Mouse (Mus musculus): ENCODE data around the gene Pcsk4.

DNA sequence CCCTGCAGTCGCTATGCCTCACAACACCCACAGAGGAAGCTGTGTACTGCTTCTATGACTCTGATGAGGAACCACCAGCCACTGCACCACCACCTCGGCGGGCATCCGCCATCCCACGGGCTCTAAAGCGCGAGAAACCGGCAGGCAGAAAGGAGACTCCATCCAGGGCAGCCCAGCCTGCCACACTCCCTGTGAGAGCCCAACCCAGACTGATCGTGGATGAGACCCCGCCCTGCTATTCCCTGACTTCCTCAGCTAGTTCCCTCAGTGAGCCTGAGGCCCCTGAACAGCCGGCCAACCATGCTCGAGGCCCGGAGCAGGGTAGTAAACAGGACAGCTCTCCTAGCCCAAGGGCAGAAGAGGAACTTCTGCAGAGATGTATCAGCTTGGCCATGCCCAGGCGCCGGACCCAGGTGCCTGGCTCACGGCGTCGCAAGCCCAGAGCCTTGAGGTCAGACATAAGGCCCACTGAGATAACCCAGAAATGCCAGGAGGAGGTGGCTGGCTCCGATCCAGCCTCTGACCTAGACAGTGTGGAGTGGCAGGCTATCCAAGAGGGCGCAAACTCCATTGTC, 15.6 kb downstream of the Pcsk4 start:
- TF ChIP-seq EP300 (IDR thresholded peaks at IDR 0.05; ENCODE audit: low read depth) (no peak), CTCF (IDR thresholded peaks at IDR 0.05; ENCODE audit: low read depth) (no peak)
